Comparison of ENCODE assay signal across 20 mouse cellular contexts in the genomic region with DNA sequence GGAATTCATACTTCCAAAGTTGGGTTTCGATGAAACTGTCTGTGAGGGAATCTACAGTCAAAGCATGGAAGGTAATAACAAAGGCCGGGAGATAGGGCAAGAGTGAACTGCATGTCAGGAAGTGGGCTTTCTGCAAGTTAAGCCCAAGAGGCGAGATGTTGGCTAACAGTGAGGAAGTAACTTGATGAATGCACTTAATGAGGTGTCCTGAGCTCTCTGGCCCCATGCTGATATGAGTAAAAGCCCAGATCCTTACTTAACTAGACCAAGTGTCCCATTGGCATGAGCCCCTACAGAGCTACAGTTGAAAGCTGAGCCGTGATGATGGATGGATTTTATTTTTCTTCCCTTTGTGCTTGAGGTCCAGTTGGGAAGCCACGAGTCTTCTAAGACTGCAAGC.
DNase-seq lines count a peak whose midpoint lies in the region; ATAC-seq and TF ChIP-seq lines count a peak whose summit lies in the region.
"Had no signal": no experiment of that assay in that cellular context is flagged by ENCODE, and none has a peak within 500 bp of the region (broad histone marks: within the 10 kb centered on the region; RNA-seq: fewer than 3 reads in every experiment).

No protein-coding gene starts in this region.

- no peak for TF ChIP-seq POLR2A in lung, adult 2 months (IDR thresholded peaks at IDR 0.05; ENCODE audit: borderline replicate concordance, extremely low read depth, low read depth, low read length)

- no peaks in the 10 kb centered on the region for H3K27me3 ChIP-seq in lung, embryonic 14.5 days (ENCODE audit: insufficient read depth, low read length)
- H3K27me3 ChIP-seq: CH12.LX; embryonic facial prominence, embryonic 12.5 days; forebrain, embryonic 15.5 days; heart, embryonic 12.5 days; hindbrain, embryonic 12.5 days had no signal

- no peak overlapping the region for H3K4me2 ChIP-seq in lung, embryonic 14.5 days
- H3K4me2 ChIP-seq: embryonic facial prominence, embryonic 12.5 days; forebrain, embryonic 15.5 days; heart, embryonic 12.5 days; hindbrain, embryonic 12.5 days had no signal

- no peaks in the 10 kb centered on the region for H3K4me1 ChIP-seq in lung, embryonic 14.5 days (ENCODE audit: insufficient read depth)
- peaks cover 6% of the 10 kb centered on the region for H3K4me1 ChIP-seq in lung, adult 2 months (ENCODE audit: control insufficient read depth, insufficient read depth, low read length)
- H3K4me1 ChIP-seq: embryonic facial prominence, embryonic 12.5 days; forebrain, embryonic 15.5 days; heart, embryonic 12.5 days; hindbrain, embryonic 12.5 days had no signal

- H3K9ac ChIP-seq in lung, embryonic 14.5 days: no peak overlapping the region
- H3K9ac ChIP-seq: embryonic facial prominence, embryonic 12.5 days; forebrain, embryonic 15.5 days; heart, embryonic 12.5 days; hindbrain, embryonic 12.5 days had no signal

- 58% methylated on average over 5 of the region's 5 CpGs for WGBS in lung, embryonic 14.5 days
- WGBS in lung, adult 2 months: 74% methylated on average over 5 of the region's 5 CpGs

- DNase-seq in lung, embryonic 14.5 days: peak; percentile 11
- no peak for DNase-seq in lung, adult 2 months
- DNase-seq in lung, postnatal 36 days: peak; percentile 33
- DNase-seq in retina, postnatal 1 day: peak; percentile 8
- DNase-seq in right cerebral cortex, postnatal 36 days (ENCODE audit: low spot score in 2 of 2): no peak
- no peak for DNase-seq in MN1 (ENCODE audit: low spot score)
- no peak for DNase-seq in right cerebral cortex, postnatal 14 days
- DNase-seq: adrenal gland, adult 8-10 months; adrenal gland, postnatal 36 days; cerebellum, adult 2 months; cerebellum, postnatal 10 days; gastrocnemius, postnatal 10 days; heart, postnatal 36 days had no signal

- 0 out of 2 replicates have a peak, but pooled peaks cover 4% of the 10 kb centered on the region for H3K36me3 ChIP-seq in lung, embryonic 14.5 days (ENCODE audit: insufficient read depth)
- H3K36me3 ChIP-seq: embryonic facial prominence, embryonic 12.5 days; forebrain, embryonic 15.5 days; hindbrain, embryonic 12.5 days had no signal

- no peak for ATAC-seq in lung, embryonic 14.5 days (ENCODE audit: insufficient read depth)
- ATAC-seq in hematopoietic stem cell, adult 5-6 weeks (replicated peaks in 1 of 2; ENCODE audit: insufficient read depth in 1 of 2, low FRiP score in 2 of 2, low TSS enrichment in 1 of 2, low read depth in 1 of 2, poor library complexity in 2 of 2, severe bottlenecking in 2 of 2): 0 out of 4 replicates have a peak, but pooled peaks have one; percentile 7 to 29
- ATAC-seq: forebrain, embryonic 15.5 days; hindbrain, postnatal 0 days had no signal

- no peak overlapping the region for H3K27ac ChIP-seq in lung, embryonic 14.5 days (ENCODE audit: low read depth)
- H3K27ac ChIP-seq: embryonic facial prominence, embryonic 12.5 days; forebrain, embryonic 15.5 days; hindbrain, embryonic 12.5 days; hindbrain, postnatal 0 days had no signal

- H3K4me3 ChIP-seq in lung, embryonic 14.5 days (ENCODE audit: low read depth, low read length): no peak overlapping the region
- H3K4me3 ChIP-seq in lung, adult 2 months (replicated peaks; ENCODE audit: extremely low read depth, low read depth, low read length): no peak overlapping the region
- H3K4me3 ChIP-seq: embryonic facial prominence, embryonic 12.5 days; forebrain, embryonic 15.5 days; heart, embryonic 12.5 days; hindbrain, embryonic 12.5 days had no signal

- no peaks in the 10 kb centered on the region for H3K9me3 ChIP-seq in lung, embryonic 14.5 days (ENCODE audit: low read depth, low read length)
- H3K9me3 ChIP-seq: embryonic facial prominence, embryonic 12.5 days; forebrain, embryonic 15.5 days; heart, embryonic 12.5 days; hindbrain, embryonic 12.5 days had no signal

- no peak for TF ChIP-seq CTCF in lung, embryonic 14.5 days (IDR thresholded peaks at IDR 0.05; ENCODE audit: low read depth)
- TF ChIP-seq CTCF in lung, adult 2 months (IDR thresholded peaks at IDR 0.05; ENCODE audit: insufficient read depth, low read length): no peak

Comparison
In these comparisons a context has a peak if more than half of its experiments do, and no peak if none do; other contexts are left out.
1. DNase-seq: peak in lung, embryonic 14.5 days (single experiment), lung, postnatal 36 days (single experiment) and retina, postnatal 1 day (single experiment); none in lung, adult 2 months (single experiment), right cerebral cortex, postnatal 36 days (0 of 2), MN1 (single experiment) and right cerebral cortex, postnatal 14 days (single experiment).